Mouse (Mus musculus) adrenal gland (tissue): ENCODE data around the gene Pstk.
"Not testable (repeated sequence)": the region's sequence is repeated elsewhere in the genome, so short reads cannot be mapped to it uniquely, and the experiment has no call there.

Experiments used
- intact Hi-C: fragments of 180-260 bp; cut with DNase I; formaldehyde crosslinking; loops from one replicate; pipeline ENCODE4 v1.15.1; 2025
- long read RNA-seq, 2 experiments: library from polyadenylated mRNA; unstranded; transcript quantifications; one replicate each; pipeline ENCODE4 v2.0.0; 2020; ENCODE audit warnings: borderline replicate concordance in 1 of 2; ENCODE audit not compliant: insufficient replicate concordance in 1 of 2

The Pstk gene
- long read RNA-seq, experiment 1, partial matches to known transcripts: 0 of 13 reads
- long read RNA-seq, experiment 1, other reads (novel, unspliced or antisense): 5 of 13 reads
- long read RNA-seq, experiment 2, full-length matches to known transcripts: 10 of 15 reads
- long read RNA-seq, experiment 2, partial matches to known transcripts: 1 of 15 reads
- long read RNA-seq, experiment 2, other reads (novel, unspliced or antisense): 4 of 15 reads

DNA sequence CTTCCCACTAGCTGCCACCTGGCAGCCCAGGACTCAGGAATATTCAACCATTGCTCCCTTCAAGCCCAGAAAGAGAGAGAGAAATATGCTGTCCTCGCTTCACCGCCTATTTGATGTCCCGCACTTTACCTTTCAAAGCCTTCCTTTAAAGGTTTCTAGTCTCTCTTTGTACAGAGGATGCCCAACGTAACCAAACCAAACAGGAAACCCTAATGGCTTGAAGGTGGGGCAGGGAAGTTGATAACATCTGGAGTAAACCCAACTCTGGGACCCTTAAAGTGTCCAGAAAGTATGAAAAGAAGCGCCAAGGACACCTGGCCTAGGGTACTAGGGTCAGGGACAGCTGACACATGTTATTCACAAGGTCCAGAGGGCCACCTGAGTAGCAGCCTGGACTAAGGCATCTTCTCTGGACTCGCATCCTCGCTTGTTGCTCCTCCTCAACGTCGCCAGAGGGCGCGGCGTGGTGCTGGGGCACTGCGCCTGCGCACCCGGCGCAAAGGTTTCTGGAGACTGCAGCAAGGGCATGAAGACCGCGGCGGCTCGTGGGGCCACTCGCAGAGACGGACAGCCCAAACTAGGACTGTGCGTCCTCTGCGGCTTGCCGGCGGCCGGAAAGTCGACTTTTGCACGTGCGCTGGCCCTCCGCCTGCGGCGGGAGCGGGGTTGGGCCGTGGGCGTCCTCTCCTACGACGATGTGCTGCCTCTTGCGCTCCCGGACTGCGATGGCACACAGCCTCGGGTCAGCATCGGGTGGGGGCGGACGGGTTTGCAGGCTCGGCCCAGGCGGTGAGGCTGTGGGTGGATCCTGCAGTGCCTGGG, at the start of gene Pstk:
Gene Pstk (plus strand): TSS at position 494 of the 822 bp plus-strand sequence.
- intact Hi-C loops: loop anchor here (5.0 kb wide), 1 partner anchor 41 kb away; the partner anchor contains the start of genes Acadsb and Ikzf5

DNA sequence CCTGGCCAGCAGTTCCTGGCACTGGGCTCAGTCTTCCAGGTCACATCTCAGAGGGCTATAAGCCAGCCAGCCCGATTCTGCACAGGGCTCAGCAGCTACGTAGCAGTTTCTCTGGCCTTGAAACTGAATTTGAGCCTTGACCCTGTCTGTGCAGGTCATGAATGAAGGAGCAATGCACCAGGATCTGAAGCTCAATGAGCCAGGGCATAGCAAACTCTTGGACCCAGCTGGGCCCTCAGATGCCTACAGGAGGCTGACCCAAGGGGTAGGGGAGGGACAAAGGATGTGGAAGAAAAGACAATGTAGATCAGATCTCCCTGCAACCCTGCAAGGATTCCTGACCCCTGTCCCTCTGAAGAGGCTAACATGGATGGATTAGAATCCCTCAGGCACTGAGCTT, 48.7 kb upstream of the Pstk start, which contains the start of gene Cuzd1:
Gene Cuzd1 (minus strand): TSS at position 101 of the 400 bp plus-strand sequence.
- intact Hi-C loops: no loop called here

GRCm38 (mm10) chr7:131327054-131327453, 43.9 kb upstream of the Pstk start:
- intact Hi-C loops: no loop called here

GRCm38 (mm10) chr7:131329416-131329815, 41.5 kb upstream of the Pstk start, which contains the start of gene Fam24b:
Gene Fam24b (minus strand): TSS chr7:131329516.
- intact Hi-C loops: no loop called here

DNA sequence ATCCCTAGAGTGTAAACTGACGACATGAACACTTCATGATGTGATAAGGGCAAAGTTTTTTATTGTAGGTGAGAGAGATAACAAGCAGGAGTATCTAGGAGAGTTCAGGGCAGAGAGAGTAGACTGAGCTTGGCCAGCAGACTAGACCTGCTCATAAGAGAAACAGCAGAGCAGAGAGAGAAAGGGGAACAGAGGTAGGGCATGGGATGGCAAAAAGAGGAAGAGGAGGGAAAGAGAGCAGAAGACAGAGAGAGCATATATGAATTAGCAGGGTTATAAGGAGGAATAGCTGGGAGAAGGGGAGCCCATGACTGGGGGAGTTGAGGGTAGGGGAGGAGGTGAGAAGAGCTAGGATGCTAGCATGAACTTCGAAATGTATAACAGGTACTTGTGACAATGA, 39.3 kb upstream of the Pstk start:
- intact Hi-C loops: no loop called here

- intact Hi-C loops: no loop called here
Observed at GRCm38 (mm10) chr7:131333564-131333963, 37.4 kb upstream of the Pstk start, which contains the start of gene Fam24a. Gene Fam24a (plus strand): TSS chr7:131333864.

DNA sequence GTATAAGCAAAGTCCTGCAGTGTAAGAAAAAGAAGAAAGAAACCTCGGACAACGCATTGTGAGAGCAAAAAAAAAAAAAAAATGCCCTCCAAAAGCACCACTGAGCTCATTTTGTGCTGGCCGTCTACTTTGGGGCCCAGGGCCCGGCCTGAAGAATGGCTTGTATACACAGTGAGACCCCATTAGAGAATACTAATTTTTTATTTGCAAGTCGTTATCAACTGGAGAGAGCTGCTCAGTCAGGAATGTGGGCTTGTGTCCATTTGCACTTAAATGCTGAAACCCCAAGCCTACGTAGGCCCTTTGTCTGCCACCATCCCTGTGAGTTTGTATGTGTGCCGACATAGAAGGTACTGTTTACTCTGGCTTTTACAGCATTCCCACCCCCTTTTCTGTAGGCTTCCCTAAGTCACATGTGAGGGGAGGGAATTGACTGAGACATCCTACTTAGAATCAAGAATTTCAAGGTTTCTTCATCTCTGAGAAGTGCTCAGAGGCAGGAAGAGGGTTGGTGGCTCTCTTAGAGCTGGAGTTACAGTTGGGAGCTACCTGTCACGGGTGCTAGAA, 33.4 kb upstream of the Pstk start:
- intact Hi-C loops: no loop called here

DNA sequence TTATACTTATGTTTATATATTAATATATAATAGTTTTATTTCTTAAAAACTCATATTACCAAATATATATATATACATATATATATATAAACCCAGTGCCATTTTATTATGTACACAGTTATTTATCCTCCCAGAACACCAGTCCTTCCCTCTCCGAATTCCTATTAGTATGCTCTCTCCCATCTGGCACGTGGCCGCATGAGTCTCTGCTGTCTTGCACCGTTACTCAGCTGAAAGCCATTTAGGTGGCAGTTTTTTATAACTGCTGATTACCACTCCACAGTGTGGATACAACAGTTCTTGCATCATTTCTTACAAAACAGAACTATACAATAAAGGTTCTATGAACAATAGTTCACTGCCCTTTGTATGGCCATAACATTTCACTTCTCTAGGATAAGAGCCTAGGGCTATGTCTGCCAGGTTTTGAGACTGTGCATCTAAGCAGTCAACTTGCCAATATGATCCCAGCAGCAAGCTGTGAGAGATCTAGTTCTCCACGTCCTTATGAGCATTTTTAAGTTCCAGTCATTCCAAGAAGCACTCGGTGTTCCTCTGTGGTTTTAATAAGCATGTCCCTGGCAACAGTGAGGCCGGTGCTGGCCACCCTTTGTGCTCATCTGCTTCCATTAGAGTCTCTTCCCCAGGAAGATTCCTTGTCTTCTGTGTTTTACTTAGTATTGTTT, 24.9 kb upstream of the Pstk start:
- intact Hi-C loops: no loop called here

GRCm38 (mm10) chr7:131356105-131356504, 14.8 kb upstream of the Pstk start:
- intact Hi-C loops: no loop called here

DNA sequence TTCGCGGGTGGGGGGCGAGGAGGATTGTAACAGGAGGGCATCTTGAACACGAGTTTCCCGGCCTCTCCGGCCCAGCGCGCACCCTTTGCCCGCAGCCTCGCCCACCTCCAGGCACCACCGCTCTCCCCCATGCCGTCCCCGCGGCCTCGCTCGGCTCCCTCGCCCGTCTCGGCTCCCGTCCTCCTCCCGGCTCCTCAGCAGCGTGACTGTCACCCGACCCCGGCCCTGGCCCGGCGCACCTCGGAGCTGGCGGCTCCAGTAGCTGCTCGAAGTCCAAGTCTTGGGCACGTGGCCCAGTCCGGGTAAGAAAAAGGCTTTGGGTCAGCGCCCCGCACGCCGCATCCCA, 8.7 kb upstream of the Pstk start:
- intact Hi-C loops: no loop called here

- intact Hi-C loops: no loop called here
Observed at GRCm38 (mm10) chr7:131362615-131363300, 8.2 kb upstream of the Pstk start, which contains the start of gene 2310057M21Rik. Gene 2310057M21Rik (minus strand): TSS chr7:131362759.

DNA sequence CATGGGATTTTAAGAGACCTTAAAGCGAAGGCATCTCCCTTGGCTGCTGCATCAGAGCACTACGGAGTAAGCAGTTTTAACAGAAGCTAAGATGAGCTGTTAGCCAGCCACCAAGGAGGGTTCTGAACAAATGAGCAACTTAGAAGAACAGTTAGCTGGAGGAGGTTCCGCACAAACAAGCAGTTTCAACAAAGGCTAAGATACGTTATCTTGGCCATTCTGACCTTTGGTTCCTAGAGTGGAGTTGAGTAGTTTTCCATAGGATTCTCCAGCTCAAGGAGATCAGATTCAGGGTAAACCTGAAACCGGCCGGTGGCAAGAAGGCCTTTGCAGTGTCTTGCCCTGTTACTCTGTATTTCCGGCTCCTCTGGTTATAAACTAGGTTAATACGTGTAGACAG, 6.8 kb upstream of the Pstk start:
- intact Hi-C loops: no loop called here

- intact Hi-C loops: loop anchor here (5.0 kb wide), 1 partner anchor 41 kb away; the partner anchor contains the start of genes Acadsb and Ikzf5
Observed at GRCm38 (mm10) chr7:131371470-131371860, 524 bp downstream of the Pstk start.

- intact Hi-C loops: loop anchor here (5.0 kb wide), 1 partner anchor 40 kb away; the partner anchor contains the start of genes Acadsb and Ikzf5
Observed at GRCm38 (mm10) chr7:131371880-131372651, 1.1 kb downstream of the Pstk start.

- intact Hi-C loops: not testable (repeated sequence)
Observed at GRCm38 (mm10) chr7:131391761-131392160, 20.8 kb downstream of the Pstk start.

- intact Hi-C loops: no loop called here
Observed at GRCm38 (mm10) chr7:131409321-131409987, 38.5 kb downstream of the Pstk start.

GRCm38 (mm10) chr7:131409988-131410385, 39.0 kb downstream of the Pstk start:
- intact Hi-C loops: loop anchor here (5.0 kb wide), 1 partner anchor 38 kb away; the partner anchor contains the start of gene Pstk

GRCm38 (mm10) chr7:131410416-131411058, 39.6 kb downstream of the Pstk start, which contains the start of the genes Ikzf5 and Acadsb:
Gene Ikzf5 (minus strand): TSS chr7:131410521.
Gene Acadsb (plus strand): TSS chr7:131410601.
- intact Hi-C loops: loop anchor here (5.0 kb wide), 1 partner anchor 38 kb away; the partner anchor contains the start of gene Pstk
